Mouse (Mus musculus) erythroblast, embryonic 14.5 days (primary cell): ENCODE measurements around the gene Fam126a.

Experiments used
- GATA1 ChIP-seq: IDR thresholded peaks from 2 replicates; pipeline ENCODE4 v1.6.1; 2012; ENCODE audit warnings: low read length, inconsistent platforms, mixed read lengths
- TAL1 ChIP-seq: IDR thresholded peaks from 3 replicates; pipeline ENCODE4 v1.6.1; 2012; ENCODE audit warnings: low read length, inconsistent platforms, mixed read lengths

GRCm38 (mm10) chr5:23993553-23993894 lies 37.0 kb downstream of the Fam126a start:
- TF ChIP-seq TAL1 (no peak), GATA1 (no peak)
